In genomic region chr3:53327424-53327823, GRCm38 (mm10) we compare ENCODE assay signal across 14 mouse cellular contexts.
"Had no signal": no experiment of that assay in that cellular context is flagged by ENCODE, and none has a peak within 500 bp of the region (broad histone marks: within the 10 kb centered on the region; RNA-seq: fewer than 3 reads in every experiment).

No protein-coding gene starts in this region.

- H3K4me2 ChIP-seq: intestine, embryonic 15.5 days; limb, embryonic 13.5 days; neural tube, embryonic 15.5 days; stomach, embryonic 15.5 days had no signal

- H3K36me3 ChIP-seq: intestine, embryonic 15.5 days; limb, embryonic 13.5 days; neural tube, embryonic 15.5 days; stomach, embryonic 15.5 days had no signal

- H3K4me3 ChIP-seq: intestine, embryonic 15.5 days; layer of hippocampus, adult 2 months; limb, embryonic 13.5 days; neural tube, embryonic 15.5 days; stomach, embryonic 15.5 days had no signal

- H3K27ac ChIP-seq: intestine, embryonic 15.5 days; kidney, postnatal 0 days; layer of hippocampus, adult 2 months; limb, embryonic 13.5 days; liver, embryonic 14.5 days; neural tube, embryonic 15.5 days; stomach, embryonic 15.5 days had no signal

- ATAC-seq: intestine, embryonic 15.5 days had no signal

- H3K9ac ChIP-seq: intestine, embryonic 15.5 days; limb, embryonic 13.5 days; liver, embryonic 14.5 days; neural tube, embryonic 15.5 days; stomach, embryonic 15.5 days had no signal

- H3K9me3 ChIP-seq: intestine, embryonic 15.5 days; limb, embryonic 13.5 days; neural tube, embryonic 15.5 days; stomach, embryonic 15.5 days had no signal

- H3K4me1 ChIP-seq: intestine, embryonic 15.5 days; limb, embryonic 13.5 days; stomach, embryonic 15.5 days had no signal

- DNase-seq: kidney, adult 2 months; kidney, postnatal 36 days; left cerebral cortex, postnatal 4 days; lung, adult 18-20 months; right cerebral cortex, postnatal 14 days; thymus, adult 2 months; thymus, postnatal 25 days had no signal

- H3K27me3 ChIP-seq: intestine, embryonic 15.5 days; neural tube, embryonic 15.5 days; stomach, embryonic 15.5 days had no signal
